Mouse (Mus musculus) heart, embryonic 14.5 days (tissue): ENCODE measurements around the gene Ctnnbl1. TPM values are rescaled to one million over a fixed set of nuclear protein-coding genes. Genes with fewer than 3 reads are reported as not detected.

Source experiments
- ATAC-seq: fragments of 200-750 bp; cut with Nextera tagmentation; 2 replicates; pipeline ENCODE4 v1.8.0; 2017; ENCODE audit warnings: low read depth, moderate TSS enrichment; ENCODE audit not compliant: insufficient number of reproducible peaks, insufficient read depth, low FRiP score
- H3K27ac ChIP-seq, 2 experiments: fragments of 200-500 bp in 1 of 2; fragments of 300-500 bp in 1 of 2; sonication (generic) in 1 of 2; replicated peaks in 1 of 2; 2 replicates each; pipeline ENCODE4 v1.5.1; 2012 to 2014; ENCODE audit warnings: low read depth in 2 of 2, low read length in 2 of 2, control low read depth in 1 of 2, mild to moderate bottlenecking in 1 of 2, mixed read lengths in 1 of 2; ENCODE audit not compliant: control insufficient read depth in 1 of 2, insufficient read depth in 1 of 2
- H3K27me3 ChIP-seq: fragments of 300-500 bp; sonication (generic); 2 replicates; pipeline ENCODE4 v1.6.1; 2014; ENCODE audit warnings: mild to moderate bottlenecking, low read length, control low read depth; ENCODE audit not compliant: control insufficient read depth, insufficient read depth
- H3K36me3 ChIP-seq: fragments of 300-500 bp; sonication (generic); 2 replicates; pipeline ENCODE4 v1.6.1; 2014; ENCODE audit warnings: mild to moderate bottlenecking, control low read depth, low read length, mixed read lengths; ENCODE audit not compliant: control insufficient read depth, insufficient read depth
- H3K4me1 ChIP-seq, 2 experiments: fragments of 200-500 bp in 1 of 2; fragments of 300-500 bp in 1 of 2; sonication (generic) in 1 of 2; 2 replicates each; pipeline ENCODE4 v1.6.1; 2012 to 2014; ENCODE audit warnings: low read length in 2 of 2, control low read depth in 1 of 2, mixed read lengths in 1 of 2; ENCODE audit not compliant: control insufficient read depth in 2 of 2, insufficient read depth in 2 of 2
- H3K4me2 ChIP-seq: fragments of 300-500 bp; sonication (generic); 2 replicates; pipeline ENCODE4 v1.6.1; 2014; ENCODE audit warnings: mild to moderate bottlenecking, low read length
- H3K4me3 ChIP-seq, 2 experiments: fragments of 200-500 bp in 1 of 2; fragments of 300-500 bp in 1 of 2; sonication (generic) in 1 of 2; 2 replicates each; pipeline ENCODE4 v1.5.1; 2012 to 2014; ENCODE audit warnings: low read length in 2 of 2, mild to moderate bottlenecking in 2 of 2, control low read depth in 1 of 2, low read depth in 1 of 2, moderate library complexity in 1 of 2; ENCODE audit not compliant: control insufficient read depth in 1 of 2, insufficient read depth in 1 of 2
- H3K9ac ChIP-seq: fragments of 300-500 bp; sonication (generic); 2 replicates; pipeline ENCODE4 v1.6.1; 2014; ENCODE audit warnings: mild to moderate bottlenecking, low read length
- H3K9me3 ChIP-seq: fragments of 300-500 bp; sonication (generic); 2 replicates; pipeline ENCODE4 v1.6.1; 2016; ENCODE audit warnings: low read length, control low read depth; ENCODE audit not compliant: control insufficient read depth
- WGBS: fragments of 180-500 bp; shearing (Covaris S2); extraction: QIAGEN DNeasy Blood & Tissue Kit; methylation state at CpG from one replicate; pipeline ENCODE4 v1.1.7; 2014; 5-methylcytosine and 5-hydroxymethylcytosine counted together
- polyA plus RNA-seq: library from polyadenylated mRNA; unstranded; fragments of >200 nt; fragmentation: Nextera tagmentation; extraction: Ambion mirVana; gene quantifications from 2 replicates; pipeline ENCODE4 v1.2.1, GENCODE M21; 2014

The Ctnnbl1 gene
- polyA plus RNA-seq, 1 experiment from 2014 or later = 29.7 TPM

- Histone ChIP-seq H3K9ac (0 out of 2 replicates have a peak overlapping the region, but pooled peaks have one; percentile 27), H3K27me3 (no peaks in the 10 kb centered on the region), H3K4me1 (peaks cover 11 to 32% of the 10 kb centered on the region in 2 experiments), H3K4me2 (peak overlapping the region; percentile 42), H3K4me3 (no peak overlapping the region), H3K27ac (peak overlapping the region in 1 of 2 experiments; percentile 33; a peak in 2 of 4 replicates), H3K36me3 (no peaks in the 10 kb centered on the region; the same call in 1 of the 2 replicates), H3K9me3 (no peaks in the 10 kb centered on the region)
- peak; percentile 52 for ATAC-seq
- 38% methylated on average over 22 of the region's 22 CpGs for WGBS
These were observed 14.6 kb downstream of the Ctnnbl1 start for GRCm38 (mm10) chr2:157751589-157752373.

- H3K4me2 ChIP-seq = no peak overlapping the region
- no peak for ATAC-seq
- no peaks in the 10 kb centered on the region for H3K9me3 ChIP-seq
These were observed 15.2 kb downstream of the Ctnnbl1 start for GRCm38 (mm10) chr2:157752374-157752743.

GRCm38 (mm10) chr2:157755771-157756170 lies 18.6 kb downstream of the Ctnnbl1 start:
- peaks cover 11 to 28% of the 10 kb centered on the region in 2 experiments for H3K4me1 ChIP-seq
- WGBS = 52% methylated on average over 7 of the region's 7 CpGs
- H3K27me3 ChIP-seq = no peaks in the 10 kb centered on the region
- H3K9ac ChIP-seq = no peak overlapping the region
- H3K4me3 ChIP-seq = no peak overlapping the region
- H3K9me3 ChIP-seq = no peaks in the 10 kb centered on the region
- no peak overlapping the region for H3K27ac ChIP-seq
- H3K36me3 ChIP-seq = no peaks in the 10 kb centered on the region
- H3K4me2 ChIP-seq = no peak overlapping the region
- ATAC-seq = no peak

More at GRCm38 (mm10) chr2:157752374-157752743, 15.2 kb downstream of the Ctnnbl1 start:
- Histone ChIP-seq H3K4me3 (no peak overlapping the region), H3K9ac (no peak overlapping the region), H3K4me1 (peaks cover 11 to 32% of the 10 kb centered on the region in 2 experiments), H3K27me3 (no peaks in the 10 kb centered on the region), H3K36me3 (no peaks in the 10 kb centered on the region; the same call in 1 of the 2 replicates), H3K27ac (no peak overlapping the region)
- 76% methylated on average over 7 of the region's 7 CpGs for WGBS

GRCm38 (mm10) chr2:157756193-157756592 lies 19.0 kb downstream of the Ctnnbl1 start:
- H3K36me3 ChIP-seq = no peaks in the 10 kb centered on the region

GRCm38 (mm10) chr2:157758395-157758794 lies 21.2 kb downstream of the Ctnnbl1 start:
- 60% methylated on average over 5 of the region's 5 CpGs for WGBS
- no peaks in the 10 kb centered on the region for H3K27me3 ChIP-seq
- no peak for ATAC-seq

More at GRCm38 (mm10) chr2:157756193-157756592, 19.0 kb downstream of the Ctnnbl1 start:
- 79% methylated on average over 7 of the region's 7 CpGs for WGBS
- no peak overlapping the region for H3K4me3 ChIP-seq
- H3K27me3 ChIP-seq = no peaks in the 10 kb centered on the region
- no peaks in the 10 kb centered on the region for H3K9me3 ChIP-seq
- no peak overlapping the region for H3K9ac ChIP-seq
- ATAC-seq = no peak
- H3K4me2 ChIP-seq = no peak overlapping the region
- H3K4me1 ChIP-seq = peaks cover 9 to 23% of the 10 kb centered on the region in 2 experiments
- H3K27ac ChIP-seq = no peak overlapping the region

GRCm38 (mm10) chr2:157759717-157760116 lies 22.5 kb downstream of the Ctnnbl1 start:
- H3K9me3 ChIP-seq = no peaks in the 10 kb centered on the region

More at GRCm38 (mm10) chr2:157758395-157758794, 21.2 kb downstream of the Ctnnbl1 start:
- no peak overlapping the region for H3K27ac ChIP-seq
- no peaks in the 10 kb centered on the region for H3K9me3 ChIP-seq
- peaks cover 3 to 12% of the 10 kb centered on the region in 2 experiments for H3K4me1 ChIP-seq
- no peak overlapping the region for H3K4me2 ChIP-seq
- no peaks in the 10 kb centered on the region for H3K36me3 ChIP-seq
- H3K9ac ChIP-seq = no peak overlapping the region
- H3K4me3 ChIP-seq = no peak overlapping the region

GRCm38 (mm10) chr2:157762903-157763302 lies 25.7 kb downstream of the Ctnnbl1 start:
- H3K27ac ChIP-seq = no peak overlapping the region
- H3K9me3 ChIP-seq = no peaks in the 10 kb centered on the region
- H3K4me2 ChIP-seq = no peak overlapping the region
- H3K4me3 ChIP-seq = no peak overlapping the region
- no peak for ATAC-seq
- H3K36me3 ChIP-seq = no peaks in the 10 kb centered on the region
- 78% methylated on average over 4 of the region's 4 CpGs for WGBS
- H3K27me3 ChIP-seq = no peaks in the 10 kb centered on the region
- H3K9ac ChIP-seq = no peak overlapping the region
- H3K4me1 ChIP-seq = no peaks in the 10 kb centered on the region

More at GRCm38 (mm10) chr2:157759717-157760116, 22.5 kb downstream of the Ctnnbl1 start:
- WGBS = 61% methylated on average over 6 of the region's 6 CpGs
- Histone ChIP-seq H3K4me1 (peaks cover 3 to 12% of the 10 kb centered on the region in 2 experiments), H3K27me3 (no peaks in the 10 kb centered on the region), H3K4me2 (no peak overlapping the region), H3K9ac (no peak overlapping the region), H3K27ac (no peak overlapping the region), H3K4me3 (no peak overlapping the region), H3K36me3 (no peaks in the 10 kb centered on the region)
- ATAC-seq = no peak
